ENCODE assay signal across 7 mouse cellular contexts in genomic region chr6:67268245-67268612, GRCm38 (mm10). TPM values are rescaled to one million over a fixed set of nuclear protein-coding genes. Genes with fewer than 3 reads are reported as not detected.
DNase-seq lines count a peak whose midpoint lies in the region; ATAC-seq and TF ChIP-seq lines count a peak whose summit lies in the region.

No protein-coding gene starts in this region.

- H3K27ac ChIP-seq in lung, postnatal 0 days (ENCODE audit: low read length), result no peak overlapping the region
- no peak overlapping the region for H3K27ac ChIP-seq in forebrain, embryonic 12.5 days
- H3K27ac ChIP-seq in limb, embryonic 14.5 days (replicated peaks; ENCODE audit: low read depth, low read length), result no peak overlapping the region
- H3K27ac ChIP-seq in stomach, embryonic 15.5 days, result no peak overlapping the region

- peak overlapping the region; percentile 98 for H3K4me3 ChIP-seq in lung, postnatal 0 days (ENCODE audit: low read depth, low read length)
- H3K4me3 ChIP-seq in forebrain, embryonic 12.5 days (replicated peaks), result peak overlapping the region; percentile 100
- H3K4me3 ChIP-seq in limb, embryonic 14.5 days (replicated peaks; ENCODE audit: low read length), result peak overlapping the region; percentile 99
- H3K4me3 ChIP-seq in stomach, embryonic 15.5 days (replicated peaks), result peak overlapping the region; percentile 99

- DNase-seq in lung, postnatal 0 days (ENCODE audit: low spot score), result no peak
- DNase-seq in lung, postnatal 10 days, result no peak
- DNase-seq in limb, embryonic 14.5 days (ENCODE audit: low spot score), result no peak
- no peak for DNase-seq in right cerebral cortex, adult 18-20 months
- no peak for DNase-seq in MN1 (ENCODE audit: low spot score)

- peak overlapping the region; percentile 97 for H3K9ac ChIP-seq in lung, postnatal 0 days (replicated peaks; ENCODE audit: low read depth)
- H3K9ac ChIP-seq in forebrain, embryonic 12.5 days, result peak overlapping the region; percentile 99
- H3K9ac ChIP-seq in limb, embryonic 14.5 days (ENCODE audit: low read depth, low read length, severe bottlenecking), result peak overlapping the region; percentile 99
- H3K9ac ChIP-seq in stomach, embryonic 15.5 days, result peak overlapping the region; percentile 99; the same call in 1 of the 2 replicates

- ATAC-seq in lung, postnatal 0 days, result no peak
- no peak for ATAC-seq in forebrain, embryonic 12.5 days (ENCODE audit: low FRiP score)
- ATAC-seq in limb, embryonic 14.5 days (ENCODE audit: low FRiP score, low read depth), result no peak
- ATAC-seq in stomach, embryonic 15.5 days (ENCODE audit: insufficient read depth, low FRiP score, low read depth), result no peak

- no peaks in the 10 kb centered on the region for H3K9me3 ChIP-seq in lung, postnatal 0 days (ENCODE audit: low read length)
- no peaks in the 10 kb centered on the region for H3K9me3 ChIP-seq in forebrain, embryonic 12.5 days
- H3K9me3 ChIP-seq in limb, embryonic 14.5 days (ENCODE audit: control insufficient read depth, low read length), result no peaks in the 10 kb centered on the region
- no peaks in the 10 kb centered on the region for H3K9me3 ChIP-seq in stomach, embryonic 15.5 days

- no peaks in the 10 kb centered on the region for H3K36me3 ChIP-seq in lung, postnatal 0 days (ENCODE audit: insufficient read depth, low read length)
- peaks cover 10% of the 10 kb centered on the region for H3K36me3 ChIP-seq in forebrain, embryonic 12.5 days (replicated peaks)
- H3K36me3 ChIP-seq in limb, embryonic 14.5 days (ENCODE audit: control insufficient read depth, insufficient read depth, low read length), result peaks cover 14% of the 10 kb centered on the region
- no peaks in the 10 kb centered on the region for H3K36me3 ChIP-seq in stomach, embryonic 15.5 days

- WGBS in lung, postnatal 0 days, result 2% methylated on average over 2 of the region's 2 CpGs
- 0% methylated on average over 2 of the region's 2 CpGs for WGBS in forebrain, embryonic 12.5 days
- 1% methylated on average over 2 of the region's 2 CpGs for WGBS in limb, embryonic 14.5 days
- under 1% methylated on average over 2 of the region's 2 CpGs for WGBS in stomach, embryonic 15.5 days

- TF ChIP-seq POLR2A in limb, embryonic 14.5 days (IDR thresholded peaks at IDR 0.05; ENCODE audit: borderline replicate concordance, extremely low read depth, insufficient read depth, insufficient read length), result no peak

- H3K27me3 ChIP-seq in lung, postnatal 0 days (replicated peaks; ENCODE audit: insufficient read depth, low read length), result no peaks in the 10 kb centered on the region
- H3K27me3 ChIP-seq in forebrain, embryonic 12.5 days, result no peaks in the 10 kb centered on the region
- H3K27me3 ChIP-seq in limb, embryonic 14.5 days (ENCODE audit: control insufficient read depth, insufficient read depth, low read length), result no peaks in the 10 kb centered on the region
- H3K27me3 ChIP-seq in stomach, embryonic 15.5 days (replicated peaks), result no peaks in the 10 kb centered on the region

- peak overlapping the region; percentile 74 for H3K4me2 ChIP-seq in lung, postnatal 0 days (replicated peaks; ENCODE audit: low read depth, low read length)
- peak overlapping the region; percentile 71 for H3K4me2 ChIP-seq in forebrain, embryonic 12.5 days
- peak overlapping the region; percentile 67 for H3K4me2 ChIP-seq in limb, embryonic 14.5 days (replicated peaks; ENCODE audit: low read depth, low read length, severe bottlenecking)
- peak overlapping the region; percentile 64 for H3K4me2 ChIP-seq in stomach, embryonic 15.5 days

- TF ChIP-seq EP300 in lung, postnatal 0 days (IDR thresholded peaks at IDR 0.05), result no peak

- TF ChIP-seq CTCF in lung, postnatal 0 days (IDR thresholded peaks at IDR 0.05), result no peak

- H3K4me1 ChIP-seq in lung, postnatal 0 days (ENCODE audit: insufficient read depth, low read depth, low read length), result peaks cover 3% of the 10 kb centered on the region; the same call in 1 of the 2 replicates
- H3K4me1 ChIP-seq in forebrain, embryonic 12.5 days, result peaks cover 14% of the 10 kb centered on the region
- peaks cover 12% of the 10 kb centered on the region; the same call in 1 of the 2 replicates for H3K4me1 ChIP-seq in limb, embryonic 14.5 days (ENCODE audit: control insufficient read depth, insufficient read depth, low read length)
- no peaks in the 10 kb centered on the region; the same call in 1 of the 2 replicates for H3K4me1 ChIP-seq in stomach, embryonic 15.5 days

RNA-seq across cellular contexts. Expression of gene Serbp1, which starts 30.3 kb away (rescaled TPM):
- 175 and 194 TPM in 2 replicates for polyA plus RNA-seq in lung, postnatal 0 days (2015; fragmentation: Nextera tagmentation; extraction: Ambion mirVana)
- 476 and 480 TPM in 2 replicates for polyA plus RNA-seq in forebrain, embryonic 12.5 days (2016; fragmentation: Nextera tagmentation; extraction: Ambion mirVana)
- polyA plus RNA-seq in limb, embryonic 14.5 days (2012; rRNA removed), result 200 and 465 TPM in 2 replicates
- polyA plus RNA-seq in limb, embryonic 14.5 days (2014; fragmentation: Nextera tagmentation; extraction: Ambion mirVana), result 481 and 482 TPM in 2 replicates
- 408 and 422 TPM in 2 replicates for polyA plus RNA-seq in stomach, embryonic 15.5 days (2015; fragmentation: Nextera tagmentation; extraction: Ambion mirVana)
